Mouse (Mus musculus): Measurements from ENCODE around the gene Mpp6.

Gene Mpp6

GRCm38 (mm10) chr6:50109757-50110378 lies at the start of gene Mpp6:
Gene Mpp6, plus strand, starts transcription at chr6:50110241.
- no peak for DNase-seq (ENCODE audit: extremely low spot score, low read depth, low spot score)

DNA sequence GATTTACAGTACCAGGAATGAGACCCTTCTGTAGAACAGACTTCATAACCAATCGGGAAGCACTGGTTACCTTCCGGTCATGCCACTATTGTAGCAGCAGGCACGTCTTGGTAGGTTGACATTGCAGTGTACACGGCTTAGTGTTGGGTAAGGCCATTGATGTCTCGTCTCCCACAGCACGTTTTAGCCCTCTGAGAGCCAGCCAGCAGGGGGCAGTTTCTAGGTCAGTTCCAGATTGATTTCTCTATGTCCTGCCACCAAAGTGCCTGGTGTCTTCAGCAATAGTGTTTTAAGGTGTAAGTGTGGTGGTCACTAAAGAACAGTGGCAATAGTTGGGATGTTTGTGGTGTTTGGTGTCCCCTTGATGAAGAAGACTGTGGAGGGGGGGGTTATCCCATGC lies 43.9 kb upstream of the Mpp6 start:
- DNase-seq (ENCODE audit: extremely low spot score, low read depth, low spot score) = no peak

DNA sequence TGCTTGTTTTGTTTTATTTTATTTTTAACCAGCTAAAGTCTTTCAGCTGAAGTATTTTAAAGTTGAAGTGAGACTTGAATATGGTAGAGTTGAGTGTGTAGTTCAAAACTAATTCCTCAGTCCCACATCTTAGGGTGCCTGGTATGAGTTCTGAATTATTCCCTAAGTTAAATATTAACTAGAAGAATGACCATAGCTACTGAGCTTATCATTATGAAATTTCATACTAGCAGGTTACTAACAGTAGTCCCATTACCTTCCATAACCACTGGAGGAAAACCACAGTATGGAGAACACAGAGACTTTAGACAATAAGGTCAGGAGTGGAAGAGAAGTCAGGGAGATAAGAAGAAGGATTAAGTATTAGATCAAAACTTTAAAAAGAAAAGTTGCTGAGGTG lies 41.6 kb upstream of the Mpp6 start:
- DNase-seq (ENCODE audit: extremely low spot score, low read depth, low spot score) = no peak

- DNase-seq (ENCODE audit: extremely low spot score, low read depth, low spot score) = no peak
These were observed 34.8 kb upstream of the Mpp6 start for GRCm38 (mm10) chr6:50075248-50075647.

DNA sequence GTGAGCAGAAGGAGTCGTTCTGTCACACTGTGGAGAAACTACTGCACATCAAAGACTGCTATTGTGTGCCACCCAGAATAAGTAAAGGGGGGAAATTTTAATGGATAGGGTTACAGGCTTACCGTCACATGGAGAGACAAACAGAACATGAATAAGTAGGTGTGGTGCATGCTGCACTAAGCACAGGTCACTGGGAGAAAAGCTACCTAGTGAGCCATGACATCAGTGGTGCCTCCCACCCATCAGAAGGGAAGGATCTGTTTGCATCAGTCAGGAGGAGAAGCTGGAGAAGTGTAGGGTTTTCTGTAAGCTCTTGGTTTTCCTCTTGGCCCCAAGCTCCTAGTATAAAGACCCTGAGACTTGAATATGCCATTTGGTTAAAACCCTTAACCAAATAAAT lies 33.6 kb upstream of the Mpp6 start:
- no peak for DNase-seq (ENCODE audit: extremely low spot score, low read depth, low spot score)

DNA sequence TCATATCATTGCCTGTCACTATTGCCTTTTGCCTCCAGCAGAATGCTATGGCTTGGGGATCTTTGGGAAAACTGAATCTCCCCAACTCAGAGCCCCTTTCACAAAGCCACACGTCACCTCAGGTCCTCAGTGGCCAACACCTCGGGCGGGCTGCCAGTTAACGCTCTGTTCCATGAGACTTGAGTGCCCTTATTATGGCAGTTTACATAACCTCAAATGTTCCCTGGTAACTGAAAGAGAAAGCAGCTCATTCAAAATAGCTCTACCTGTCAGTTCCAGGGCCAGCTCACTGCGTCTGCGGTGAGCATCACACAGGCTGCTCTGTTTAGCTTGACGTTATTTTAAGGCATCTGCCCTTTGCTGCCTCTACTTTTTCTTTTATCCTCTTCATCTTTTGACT lies 29.6 kb upstream of the Mpp6 start:
- no peak for DNase-seq (ENCODE audit: extremely low spot score, low read depth, low spot score)

DNA sequence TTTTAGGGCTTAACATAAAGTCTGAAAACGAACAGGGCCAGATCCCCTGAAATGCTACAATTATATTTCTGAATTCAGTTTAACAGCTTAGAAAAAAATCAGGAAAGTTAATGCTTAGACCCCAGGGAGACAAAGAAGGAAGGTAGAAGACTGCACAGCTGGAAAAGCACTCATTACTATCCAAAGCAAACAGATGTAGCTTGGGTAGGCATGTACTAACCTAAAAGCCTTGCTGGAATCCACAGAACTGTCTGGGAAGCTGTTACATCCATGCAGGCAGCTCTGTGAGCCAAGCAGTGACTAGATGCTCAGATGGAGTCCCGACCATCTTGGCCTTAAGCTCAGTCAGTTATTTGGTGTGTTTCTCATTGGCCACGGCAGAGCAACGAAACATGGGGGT lies 24.8 kb upstream of the Mpp6 start:
- no peak for DNase-seq (ENCODE audit: extremely low spot score, low read depth, low spot score)

DNA sequence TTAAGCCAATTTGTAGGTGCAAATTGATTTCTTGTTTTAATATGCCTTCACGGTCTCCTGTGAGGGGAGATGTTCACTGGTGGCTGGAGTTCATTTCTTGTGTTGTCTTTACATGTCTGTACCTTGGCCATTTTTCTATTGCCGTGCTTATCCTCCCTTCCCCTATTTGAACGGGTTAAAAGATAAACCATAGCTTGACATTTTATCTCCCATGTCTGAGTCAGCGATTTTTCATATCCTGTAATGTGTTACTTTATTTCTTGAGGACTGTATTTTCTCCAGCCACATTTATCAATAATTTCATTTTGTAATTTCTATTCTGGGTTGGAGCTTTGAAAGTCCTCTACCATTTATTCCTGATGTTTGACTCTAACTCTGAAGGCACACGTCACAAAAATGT lies 20.7 kb upstream of the Mpp6 start:
- no peak for DNase-seq (ENCODE audit: extremely low spot score, low read depth, low spot score)

DNA sequence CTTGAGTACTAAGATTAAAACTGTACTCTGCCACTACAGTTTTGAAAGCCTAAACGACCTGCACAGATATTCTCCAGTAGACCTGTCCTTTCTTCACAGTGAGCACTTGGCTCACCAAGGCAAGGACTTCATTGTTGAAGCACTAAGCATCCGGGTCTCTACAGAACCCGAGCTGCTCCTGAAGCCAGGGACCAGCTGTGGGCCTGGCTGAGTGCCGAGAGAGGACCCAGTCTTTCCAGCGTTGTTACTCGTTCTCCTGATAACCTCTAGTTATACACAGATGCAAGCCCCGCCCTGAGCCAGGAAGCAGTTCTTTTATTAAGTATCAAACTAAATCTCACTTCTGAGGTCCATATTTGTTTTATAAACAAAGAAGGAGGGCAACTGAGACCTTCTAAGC lies 19.8 kb upstream of the Mpp6 start:
- no peak for DNase-seq (ENCODE audit: extremely low spot score, low read depth, low spot score)

DNA sequence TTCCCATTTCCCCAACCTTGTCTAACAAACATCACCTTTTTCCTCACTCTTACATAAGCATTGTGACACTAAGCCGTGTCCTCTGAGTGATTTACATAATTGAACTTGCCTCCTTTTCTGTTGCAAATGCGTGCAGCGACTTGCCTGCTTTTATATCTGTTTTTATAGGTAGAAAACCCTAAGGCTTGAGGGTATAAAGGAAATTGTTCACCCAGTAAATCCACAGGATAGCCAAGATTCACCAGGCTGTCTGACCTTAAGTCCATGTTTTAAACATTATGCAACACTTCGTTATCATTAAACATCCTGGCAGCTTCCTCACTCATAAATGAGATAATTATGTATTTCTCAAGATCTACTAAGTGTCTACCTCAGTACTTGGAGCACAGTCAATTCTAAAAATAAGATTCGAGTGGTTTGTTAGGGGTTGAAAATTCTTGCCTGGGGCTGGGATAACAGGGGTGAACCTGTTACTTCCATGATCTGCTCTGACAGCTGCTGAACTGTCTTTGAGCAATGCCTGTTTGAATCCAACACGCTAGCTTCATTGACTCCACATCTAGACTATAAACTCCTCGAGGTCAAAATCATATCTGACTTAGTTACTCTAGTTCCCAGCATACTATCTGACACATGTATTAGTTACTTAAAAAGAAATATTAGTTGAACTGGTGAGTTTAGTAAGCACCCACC lies 18.4 kb upstream of the Mpp6 start:
- no peak for DNase-seq (ENCODE audit: extremely low spot score, low read depth, low spot score)

- DNase-seq (ENCODE audit: extremely low spot score, low read depth, low spot score) = no peak
These were observed 762 bp upstream of the Mpp6 start for GRCm38 (mm10) chr6:50109201-50109756.

- DNase-seq (ENCODE audit: extremely low spot score, low read depth, low spot score) = no peak
These were observed 419 bp downstream of the Mpp6 start for GRCm38 (mm10) chr6:50110379-50110941.

DNA sequence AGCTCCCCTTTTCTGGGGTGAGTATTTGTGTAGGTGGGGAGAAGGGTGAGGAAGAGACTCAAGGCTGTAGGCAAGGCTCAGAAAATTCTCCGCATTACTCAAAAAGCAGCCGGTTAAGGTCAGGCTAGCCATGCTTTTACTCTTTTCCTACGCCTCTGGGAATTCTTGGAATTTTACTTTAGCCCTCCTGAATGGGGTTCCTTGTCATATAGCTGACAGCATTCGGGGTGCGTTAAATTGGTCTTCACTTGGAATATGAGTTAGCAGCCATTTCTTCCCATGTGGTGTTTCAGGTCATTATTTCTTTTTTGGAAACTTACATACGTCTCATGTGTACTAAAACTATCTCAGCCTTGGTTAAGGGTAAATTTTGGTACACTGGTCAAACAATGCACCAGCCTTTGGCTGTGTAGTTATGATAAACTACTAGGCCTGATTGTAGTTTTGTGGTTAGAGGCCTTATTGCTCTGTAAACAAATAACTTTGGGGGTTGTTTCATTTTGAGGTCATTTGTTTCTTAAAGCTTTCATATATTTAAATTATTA lies 1.1 kb downstream of the Mpp6 start:
- no peak for DNase-seq (ENCODE audit: extremely low spot score, low read depth, low spot score)

GRCm38 (mm10) chr6:50112775-50113174 lies 2.7 kb downstream of the Mpp6 start:
- peak; percentile 62 for DNase-seq (ENCODE audit: extremely low spot score, low read depth, low spot score)

- no peak for DNase-seq (ENCODE audit: extremely low spot score, low read depth, low spot score)
These were observed 4.2 kb downstream of the Mpp6 start for GRCm38 (mm10) chr6:50114280-50114679.

GRCm38 (mm10) chr6:50120931-50121330 lies 10.9 kb downstream of the Mpp6 start:
- no peak for DNase-seq (ENCODE audit: extremely low spot score, low read depth, low spot score)

DNA sequence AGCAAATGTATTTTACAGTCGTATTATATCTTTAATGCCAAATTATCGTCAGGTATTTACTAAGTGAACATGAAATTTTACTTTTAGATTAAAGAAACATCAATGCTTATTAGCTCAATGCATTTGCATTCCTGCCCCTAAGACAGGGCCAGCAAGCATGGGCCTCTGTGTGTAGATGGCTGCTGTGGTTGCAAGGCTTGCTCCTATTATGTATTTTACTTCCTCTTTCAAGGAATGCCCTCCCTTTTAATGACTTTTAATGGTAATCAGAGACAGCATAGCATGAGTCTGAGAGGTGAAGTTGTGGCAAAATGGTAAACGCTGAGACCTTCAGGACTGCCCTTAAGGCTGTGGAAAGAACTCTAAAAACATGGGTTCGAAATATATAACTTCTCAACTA lies 12.8 kb downstream of the Mpp6 start:
- no peak for DNase-seq (ENCODE audit: extremely low spot score, low read depth, low spot score)

GRCm38 (mm10) chr6:50124197-50124596 lies 14.2 kb downstream of the Mpp6 start:
- no peak for DNase-seq (ENCODE audit: extremely low spot score, low read depth, low spot score)

DNA sequence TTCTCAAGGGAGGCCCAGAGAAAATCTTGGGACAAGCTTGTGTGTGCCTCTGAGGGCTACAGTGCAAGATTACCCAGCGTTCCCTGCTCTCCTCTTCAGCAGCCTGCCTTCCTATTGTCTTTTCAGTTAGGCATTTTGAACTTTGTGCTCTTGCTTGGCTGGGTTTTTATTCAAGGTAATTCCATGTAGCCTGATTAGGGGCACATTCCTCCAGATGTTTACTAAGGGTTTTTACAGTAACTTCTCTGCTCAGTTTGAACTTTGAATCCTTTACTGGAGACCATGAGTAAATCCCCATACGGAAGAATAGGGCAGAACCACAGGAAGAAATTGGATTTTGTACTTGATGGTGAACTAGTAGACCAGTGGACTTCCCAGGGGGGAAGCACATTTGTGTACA lies 16.3 kb downstream of the Mpp6 start:
- DNase-seq (ENCODE audit: extremely low spot score, low read depth, low spot score) = no peak

DNA sequence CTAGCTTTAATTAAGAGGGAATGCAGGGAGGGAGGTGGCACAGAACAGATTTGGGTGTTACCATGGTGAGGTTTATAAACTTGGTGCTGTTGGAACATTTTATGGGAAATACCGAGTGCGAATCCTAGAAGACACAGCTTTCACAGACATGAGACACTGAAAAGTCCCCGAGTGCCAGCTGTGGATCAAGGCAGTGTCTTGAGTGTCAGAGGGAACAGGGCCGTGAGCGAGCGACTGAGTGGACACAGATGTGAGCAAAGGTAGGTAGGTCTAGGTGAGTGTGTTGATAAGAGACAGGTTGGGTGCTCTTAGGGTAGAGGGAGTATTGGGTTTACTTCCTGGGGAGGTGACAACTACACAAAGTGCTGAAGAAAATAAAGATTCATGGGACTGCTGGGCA lies 17.5 kb downstream of the Mpp6 start:
- DNase-seq (ENCODE audit: extremely low spot score, low read depth, low spot score) = no peak

- no peak for DNase-seq (ENCODE audit: extremely low spot score, low read depth, low spot score)
These were observed 27.6 kb downstream of the Mpp6 start for GRCm38 (mm10) chr6:50137651-50138050.

GRCm38 (mm10) chr6:50139526-50139925 lies 29.5 kb downstream of the Mpp6 start:
- no peak for DNase-seq (ENCODE audit: extremely low spot score, low read depth, low spot score)
